Mouse (Mus musculus): ENCODE results near the gene Tm4sf20. TPM values are rescaled to one million over a fixed set of nuclear protein-coding genes. Genes with fewer than 3 reads are reported as not detected.
A peak's percentile ranks its signal among the peaks of the same experiment; 100 is the strongest.

The Tm4sf20 gene
- polyA plus RNA-seq, 1 experiment = not detected

DNA sequence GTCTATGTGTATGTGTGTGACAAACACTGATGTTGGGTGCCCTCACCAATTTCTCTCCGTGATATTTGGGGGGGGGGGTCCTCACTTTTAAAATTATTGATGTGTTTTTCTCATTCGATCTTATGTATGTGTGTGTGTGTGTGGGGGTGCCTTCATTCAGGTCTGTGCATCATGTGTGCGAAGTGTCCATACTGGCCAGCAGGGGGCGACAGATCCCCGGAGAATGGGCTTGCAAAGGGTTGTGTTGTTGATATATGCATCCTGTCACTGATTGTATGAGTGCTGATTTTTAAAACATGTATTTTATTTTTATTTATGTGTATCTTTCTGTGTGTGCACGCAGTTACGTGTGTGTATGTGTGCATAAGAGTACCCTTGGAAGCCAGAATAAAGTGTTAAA lies 35.3 kb upstream of the Tm4sf20 start:
- Histone ChIP-seq H3K4me1 (ENCODE audit: control insufficient read depth, insufficient read depth, low read length) (no peaks in the 10 kb centered on the region), H3K27ac (ENCODE audit: control insufficient read depth, insufficient read depth, low read depth, low read length) (no peak overlapping the region), H3K27me3 (ENCODE audit: control insufficient read depth, insufficient read depth, low read length) (no peaks in the 10 kb centered on the region), H3K4me3 (ENCODE audit: control insufficient read depth, low read depth, low read length) (no peak overlapping the region), H3K36me3 (ENCODE audit: control insufficient read depth, insufficient read depth, low read length) (no peaks in the 10 kb centered on the region)
- TF ChIP-seq CTCF (IDR thresholded peaks at IDR 0.05; ENCODE audit: control insufficient read depth, insufficient read depth, insufficient replicate concordance, low read depth, low read length) (peak; percentile 83; the same call in 1 of the 2 replicates), POLR2A (IDR thresholded peaks at IDR 0.05; ENCODE audit: control insufficient read depth, low read depth, low read length) (no peak)

DNA sequence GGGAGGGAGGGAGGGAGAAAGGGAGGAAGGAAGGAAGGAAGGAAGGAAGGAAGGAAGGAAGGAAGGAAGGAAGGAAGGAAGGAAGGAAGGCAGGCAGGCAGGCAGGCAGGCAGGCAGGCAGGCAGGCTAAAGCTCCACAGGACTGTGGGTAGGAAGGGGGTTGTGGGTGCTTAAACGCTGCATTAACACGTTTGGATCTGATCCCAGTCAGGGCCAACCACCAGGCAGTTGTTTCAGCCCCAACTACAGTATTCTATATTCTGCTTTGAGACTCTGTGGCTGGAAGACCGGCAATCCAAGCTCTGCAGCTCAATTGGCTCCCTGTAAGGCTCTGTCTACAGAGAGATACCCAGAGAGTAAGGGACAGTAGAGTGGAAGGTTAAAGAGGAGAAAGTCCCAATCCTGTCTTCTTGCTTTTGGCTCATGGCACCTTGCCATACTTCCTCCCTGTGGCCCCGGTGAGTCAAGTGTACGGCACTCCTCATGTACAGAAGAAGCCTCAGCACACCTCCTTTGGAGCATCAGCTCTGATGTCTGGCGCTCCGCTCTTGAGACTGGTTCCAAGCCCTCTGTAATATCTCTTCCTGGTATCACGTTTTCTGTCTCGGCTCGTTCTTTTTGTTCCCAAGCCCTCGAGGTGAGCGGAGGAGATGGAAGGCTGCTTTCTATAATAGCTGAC lies 33.0 kb upstream of the Tm4sf20 start:
- Histone ChIP-seq H3K36me3 (ENCODE audit: control insufficient read depth, insufficient read depth, low read length) (no peaks in the 10 kb centered on the region), H3K27me3 (ENCODE audit: control insufficient read depth, insufficient read depth, low read length) (no peaks in the 10 kb centered on the region), H3K4me3 (ENCODE audit: control insufficient read depth, low read depth, low read length) (no peak overlapping the region), H3K4me1 (ENCODE audit: control insufficient read depth, insufficient read depth, low read length) (peaks cover under 1% of the 10 kb centered on the region; the same call in 1 of the 2 replicates), H3K27ac (ENCODE audit: control insufficient read depth, insufficient read depth, low read depth, low read length) (no peak overlapping the region)
- TF ChIP-seq POLR2A (IDR thresholded peaks at IDR 0.05; ENCODE audit: control insufficient read depth, low read depth, low read length) (no peak), CTCF (IDR thresholded peaks at IDR 0.05; ENCODE audit: control insufficient read depth, insufficient read depth, insufficient replicate concordance, low read depth, low read length) (no peak)

DNA sequence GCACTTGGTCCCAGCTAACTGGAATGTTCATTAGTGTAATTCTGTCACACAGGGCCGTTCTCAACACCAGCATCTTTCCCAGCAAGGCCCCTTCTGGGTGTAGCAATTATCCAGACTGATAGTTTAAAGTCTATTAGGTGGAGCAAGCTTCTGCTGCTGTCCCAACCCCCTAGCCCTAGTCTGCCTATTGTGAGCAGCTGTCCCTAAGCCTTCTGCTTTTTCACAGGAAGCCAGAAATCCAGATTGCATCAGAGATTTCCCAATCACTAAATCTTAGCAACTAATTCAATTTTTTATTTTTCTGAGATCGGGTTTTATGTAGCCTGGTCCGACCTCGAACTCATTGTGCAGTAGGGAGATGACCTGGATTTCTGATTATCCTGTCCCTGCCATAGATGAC lies 30.7 kb upstream of the Tm4sf20 start:
- H3K4me1 ChIP-seq (ENCODE audit: control insufficient read depth, insufficient read depth, low read length) = peaks cover 2% of the 10 kb centered on the region; the same call in 1 of the 2 replicates
- H3K27ac ChIP-seq (ENCODE audit: control insufficient read depth, insufficient read depth, low read depth, low read length) = no peak overlapping the region
- no peaks in the 10 kb centered on the region for H3K27me3 ChIP-seq (ENCODE audit: control insufficient read depth, insufficient read depth, low read length)
- TF ChIP-seq POLR2A (IDR thresholded peaks at IDR 0.05; ENCODE audit: control insufficient read depth, low read depth, low read length) (no peak), CTCF (IDR thresholded peaks at IDR 0.05; ENCODE audit: control insufficient read depth, insufficient read depth, insufficient replicate concordance, low read depth, low read length) (no peak)
- H3K4me3 ChIP-seq (ENCODE audit: control insufficient read depth, low read depth, low read length) = no peak overlapping the region
- H3K36me3 ChIP-seq (ENCODE audit: control insufficient read depth, insufficient read depth, low read length) = no peaks in the 10 kb centered on the region

GRCm38 (mm10) chr1:82798304-82798703 lies 30.0 kb upstream of the Tm4sf20 start:
- Histone ChIP-seq H3K4me3 (ENCODE audit: control insufficient read depth, low read depth, low read length) (no peak overlapping the region), H3K4me1 (ENCODE audit: control insufficient read depth, insufficient read depth, low read length) (peaks cover 2% of the 10 kb centered on the region; the same call in 1 of the 2 replicates), H3K27ac (ENCODE audit: control insufficient read depth, insufficient read depth, low read depth, low read length) (no peak overlapping the region), H3K27me3 (ENCODE audit: control insufficient read depth, insufficient read depth, low read length) (no peaks in the 10 kb centered on the region), H3K36me3 (ENCODE audit: control insufficient read depth, insufficient read depth, low read length) (no peaks in the 10 kb centered on the region)
- no peak for TF ChIP-seq CTCF (IDR thresholded peaks at IDR 0.05; ENCODE audit: control insufficient read depth, insufficient read depth, insufficient replicate concordance, low read depth, low read length)
- TF ChIP-seq POLR2A (IDR thresholded peaks at IDR 0.05; ENCODE audit: control insufficient read depth, low read depth, low read length) = no peak

DNA sequence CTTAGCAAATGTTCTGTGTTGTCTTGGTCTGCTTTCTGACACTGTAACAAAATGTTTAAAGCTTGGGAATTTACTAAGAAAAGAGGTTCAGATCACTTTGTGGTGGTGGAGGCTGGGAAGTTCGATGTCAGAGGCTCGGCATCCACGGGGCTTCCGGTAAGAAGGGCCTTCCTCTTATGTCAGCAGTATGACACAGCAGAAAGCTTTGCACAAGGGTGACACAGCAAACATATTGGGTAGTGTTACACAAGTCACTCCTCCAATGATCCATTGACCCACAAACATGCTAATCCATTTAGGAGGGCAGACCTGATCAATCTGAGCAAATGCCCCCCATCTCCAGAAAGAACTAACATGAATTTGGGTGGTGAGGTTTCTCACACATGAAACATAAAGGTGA lies 28.8 kb upstream of the Tm4sf20 start:
- Histone ChIP-seq H3K36me3 (ENCODE audit: control insufficient read depth, insufficient read depth, low read length) (no peaks in the 10 kb centered on the region), H3K4me3 (ENCODE audit: control insufficient read depth, low read depth, low read length) (no peak overlapping the region), H3K27me3 (ENCODE audit: control insufficient read depth, insufficient read depth, low read length) (no peaks in the 10 kb centered on the region), H3K4me1 (ENCODE audit: control insufficient read depth, insufficient read depth, low read length) (peaks cover 2% of the 10 kb centered on the region; the same call in 1 of the 2 replicates), H3K27ac (ENCODE audit: control insufficient read depth, insufficient read depth, low read depth, low read length) (no peak overlapping the region)
- TF ChIP-seq POLR2A (IDR thresholded peaks at IDR 0.05; ENCODE audit: control insufficient read depth, low read depth, low read length) (no peak), CTCF (IDR thresholded peaks at IDR 0.05; ENCODE audit: control insufficient read depth, insufficient read depth, insufficient replicate concordance, low read depth, low read length) (no peak)

- no peaks in the 10 kb centered on the region for H3K36me3 ChIP-seq (ENCODE audit: control insufficient read depth, insufficient read depth, low read length)
- H3K27ac ChIP-seq (ENCODE audit: control insufficient read depth, insufficient read depth, low read depth, low read length) = no peak overlapping the region
- H3K4me3 ChIP-seq (ENCODE audit: control insufficient read depth, low read depth, low read length) = no peak overlapping the region
- no peaks in the 10 kb centered on the region for H3K27me3 ChIP-seq (ENCODE audit: control insufficient read depth, insufficient read depth, low read length)
- peaks cover 2% of the 10 kb centered on the region; the same call in 1 of the 2 replicates for H3K4me1 ChIP-seq (ENCODE audit: control insufficient read depth, insufficient read depth, low read length)
- TF ChIP-seq CTCF (IDR thresholded peaks at IDR 0.05; ENCODE audit: control insufficient read depth, insufficient read depth, insufficient replicate concordance, low read depth, low read length) (no peak), POLR2A (IDR thresholded peaks at IDR 0.05; ENCODE audit: control insufficient read depth, low read depth, low read length) (no peak)
Measured at GRCm38 (mm10) chr1:82795702-82796443, 27.6 kb upstream of the Tm4sf20 start.

GRCm38 (mm10) chr1:82795211-82795610 lies 26.9 kb upstream of the Tm4sf20 start:
- Histone ChIP-seq H3K27ac (ENCODE audit: control insufficient read depth, insufficient read depth, low read depth, low read length) (no peak overlapping the region), H3K27me3 (ENCODE audit: control insufficient read depth, insufficient read depth, low read length) (no peaks in the 10 kb centered on the region), H3K4me3 (ENCODE audit: control insufficient read depth, low read depth, low read length) (no peak overlapping the region), H3K36me3 (ENCODE audit: control insufficient read depth, insufficient read depth, low read length) (no peaks in the 10 kb centered on the region), H3K4me1 (ENCODE audit: control insufficient read depth, insufficient read depth, low read length) (peaks cover 2% of the 10 kb centered on the region; the same call in 1 of the 2 replicates)
- TF ChIP-seq POLR2A (IDR thresholded peaks at IDR 0.05; ENCODE audit: control insufficient read depth, low read depth, low read length) = no peak
- TF ChIP-seq CTCF (IDR thresholded peaks at IDR 0.05; ENCODE audit: control insufficient read depth, insufficient read depth, insufficient replicate concordance, low read depth, low read length) = no peak

All from testis, adult 2 months (tissue).